In the genomic region with DNA sequence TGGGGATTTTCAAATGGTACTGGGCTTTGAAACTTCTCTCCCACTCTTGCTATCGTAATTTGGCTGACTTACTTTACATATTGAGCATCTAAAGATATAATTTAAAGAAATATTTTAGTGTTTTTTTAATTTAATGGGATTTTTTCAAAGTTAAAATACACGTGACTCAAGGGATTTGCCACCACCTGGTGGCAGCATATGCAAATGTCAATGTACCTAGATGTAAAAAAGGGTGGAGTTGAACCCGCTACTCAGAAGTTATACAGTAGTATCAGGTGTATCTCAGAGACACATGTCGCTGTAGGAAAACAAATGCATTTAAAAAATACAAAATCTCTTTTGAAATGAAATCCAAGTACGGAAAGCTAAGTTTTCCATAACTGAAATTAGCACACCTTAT, we compare ENCODE assay signal across 19 mouse cellular contexts.
DNase-seq lines count a peak whose midpoint lies in the region; ATAC-seq and TF ChIP-seq lines count a peak whose summit lies in the region.
"Had no signal": no experiment of that assay in that cellular context is flagged by ENCODE, and none has a peak within 500 bp of the region (broad histone marks: within the 10 kb centered on the region; RNA-seq: fewer than 3 reads in every experiment).

No protein-coding gene starts in this region.

- H3K4me2 ChIP-seq in heart, postnatal 0 days (ENCODE audit: low read depth, low read length) = no peak overlapping the region
- H3K4me2 ChIP-seq in heart, embryonic 12.5 days = no peak overlapping the region
- H3K4me2 ChIP-seq in liver, postnatal 0 days (ENCODE audit: low read depth, low read length) = no peak overlapping the region
- H3K4me2 ChIP-seq: forebrain, embryonic 12.5 days; limb, embryonic 13.5 days; lung, embryonic 15.5 days; midbrain, embryonic 11.5 days had no signal

- H3K4me1 ChIP-seq in heart, postnatal 0 days (ENCODE audit: control insufficient read depth, insufficient read depth) = no peaks in the 10 kb centered on the region
- peaks cover 14% of the 10 kb centered on the region; the same call in 1 of the 2 replicates for H3K4me1 ChIP-seq in heart, embryonic 12.5 days (replicated peaks)
- no peaks in the 10 kb centered on the region for H3K4me1 ChIP-seq in liver, postnatal 0 days (ENCODE audit: insufficient read depth)

- DNase-seq in heart, postnatal 0 days (ENCODE audit: low spot score) = no peak
- DNase-seq in liver, postnatal 0 days = no peak
- no peak for DNase-seq in liver
- DNase-seq: adrenal gland, adult 2 months; B cell, adult 2 months; cerebellum, adult 11-12 months; cerebellum, postnatal 25 days; heart, postnatal 4 days; kidney, adult 9 months; thymus, postnatal 36 days had no signal

- no peaks in the 10 kb centered on the region for H3K36me3 ChIP-seq in heart, postnatal 0 days (replicated peaks; ENCODE audit: control insufficient read depth, insufficient read depth, low read length)
- no peaks in the 10 kb centered on the region for H3K36me3 ChIP-seq in heart, embryonic 12.5 days
- no peaks in the 10 kb centered on the region for H3K36me3 ChIP-seq in liver, postnatal 0 days (replicated peaks; ENCODE audit: insufficient read depth, low read length)
- no peaks in the 10 kb centered on the region for H3K36me3 ChIP-seq in C2C12 (ENCODE audit: control insufficient read depth, insufficient read depth)
- H3K36me3 ChIP-seq: forebrain, embryonic 12.5 days; heart, embryonic 13.5 days; limb, embryonic 13.5 days; lung, embryonic 15.5 days had no signal

- no peaks in the 10 kb centered on the region for H3K9me3 ChIP-seq in heart, postnatal 0 days (replicated peaks; ENCODE audit: control insufficient read depth, low read length)
- no peaks in the 10 kb centered on the region for H3K9me3 ChIP-seq in heart, embryonic 12.5 days (replicated peaks)
- H3K9me3 ChIP-seq in liver, postnatal 0 days (ENCODE audit: low read length) = no peaks in the 10 kb centered on the region
- H3K9me3 ChIP-seq: forebrain, embryonic 12.5 days; heart, embryonic 13.5 days; limb, embryonic 13.5 days; lung, embryonic 15.5 days had no signal

- 0 out of 2 replicates have a peak overlapping the region, but pooled peaks have one; percentile 25 for H3K27ac ChIP-seq in heart, postnatal 0 days (ENCODE audit: low read depth)
- H3K27ac ChIP-seq in heart, embryonic 12.5 days (ENCODE audit: poor library complexity, severe bottlenecking) = no peak overlapping the region
- no peak overlapping the region for H3K27ac ChIP-seq in liver, postnatal 0 days (ENCODE audit: low read depth)
- H3K27ac ChIP-seq: forebrain, embryonic 12.5 days had no signal

- H3K79me3 ChIP-seq in C2C12 (ENCODE audit: low read depth) = no peaks in the 10 kb centered on the region

- no peak for TF ChIP-seq EP300 in heart, postnatal 0 days (IDR thresholded peaks at IDR 0.05; ENCODE audit: low read depth)
- TF ChIP-seq EP300 in liver, postnatal 0 days (IDR thresholded peaks at IDR 0.05; ENCODE audit: low read depth) = no peak

- TF ChIP-seq CTCF in heart, postnatal 0 days (IDR thresholded peaks at IDR 0.05; ENCODE audit: low read depth) = peak; percentile 32
- TF ChIP-seq CTCF in liver, postnatal 0 days (IDR thresholded peaks at IDR 0.05; ENCODE audit: low read depth) = peak; percentile 27; the same call in 1 of the 2 replicates
- TF ChIP-seq CTCF in C2C12 (IDR thresholded peaks at IDR 0.05; ENCODE audit: control insufficient read depth, insufficient read depth, insufficient read length) = no peak

- no peak overlapping the region for H3ac ChIP-seq in C2C12 (ENCODE audit: control insufficient read depth, insufficient read length, low read depth)

- H3K4me3 ChIP-seq in heart, postnatal 0 days (ENCODE audit: low read depth, low read length) = no peak overlapping the region
- H3K4me3 ChIP-seq in heart, embryonic 12.5 days = no peak overlapping the region
- H3K4me3 ChIP-seq in liver, postnatal 0 days (ENCODE audit: low read depth, low read length) = no peak overlapping the region
- H3K4me3 ChIP-seq in C2C12 (ENCODE audit: insufficient read depth, poor library complexity, severe bottlenecking) = no peak overlapping the region
- H3K4me3 ChIP-seq: forebrain, embryonic 12.5 days; heart, embryonic 13.5 days; limb, embryonic 13.5 days; lung, embryonic 15.5 days had no signal

- 70% methylated on average over 5 of the region's 5 CpGs for WGBS in heart, postnatal 0 days
- WGBS in heart, embryonic 12.5 days = 71% methylated on average over 5 of the region's 5 CpGs
- 67% methylated on average over 5 of the region's 5 CpGs for WGBS in liver, postnatal 0 days (ENCODE audit: insufficient replicate concordance)

- H3K79me2 ChIP-seq in C2C12 (ENCODE audit: control insufficient read depth, insufficient read depth) = no peaks in the 10 kb centered on the region

- H3K9ac ChIP-seq in heart, postnatal 0 days (replicated peaks; ENCODE audit: low read depth, low read length) = no peak overlapping the region
- no peak overlapping the region for H3K9ac ChIP-seq in heart, embryonic 12.5 days
- no peak overlapping the region for H3K9ac ChIP-seq in liver, postnatal 0 days (replicated peaks)
- H3K9ac ChIP-seq: forebrain, embryonic 12.5 days; lung, embryonic 15.5 days had no signal

- no peaks in the 10 kb centered on the region for H3K27me3 ChIP-seq in heart, postnatal 0 days (ENCODE audit: control insufficient read depth, insufficient read depth, low read length)
- H3K27me3 ChIP-seq in heart, embryonic 12.5 days (replicated peaks) = no peaks in the 10 kb centered on the region
- no peaks in the 10 kb centered on the region for H3K27me3 ChIP-seq in liver, postnatal 0 days (ENCODE audit: insufficient read depth, low read length)
- no peaks in the 10 kb centered on the region for H3K27me3 ChIP-seq in C2C12 (ENCODE audit: control insufficient read depth, insufficient read depth, insufficient read length)
- H3K27me3 ChIP-seq: heart, embryonic 13.5 days; limb, embryonic 13.5 days; lung, embryonic 15.5 days had no signal

- ATAC-seq in heart, postnatal 0 days (ENCODE audit: insufficient read depth, low read depth) = no peak
- ATAC-seq in heart, embryonic 12.5 days (ENCODE audit: insufficient number of reproducible peaks, low FRiP score) = no peak
- ATAC-seq in liver, postnatal 0 days = no peak
- ATAC-seq in megakaryocyte progenitor cell, adult 5-6 weeks (replicated peaks; ENCODE audit: poor library complexity) = peak; percentile 48; the same call in 1 of the 2 replicates
- ATAC-seq in cerebellum, adult (ENCODE audit: insufficient number of reproducible peaks, low FRiP score, low TSS enrichment) = no peak

TF ChIP-seq in C2C12, 6 proteins besides CTCF, POLR2A, EP300 and RAD21:
- TF ChIP-seq USF1 (IDR thresholded peaks at IDR 0.05; ENCODE audit: low read depth) (peak; percentile 4), MYOD1 (IDR thresholded peaks at IDR 0.05; ENCODE audit: control insufficient read depth, insufficient read length, low read depth) (no peak), CEBPB (IDR thresholded peaks at IDR 0.05; ENCODE audit: low read depth) (no peak), MYOG (IDR thresholded peaks at IDR 0.05; ENCODE audit: control insufficient read depth, extremely low read depth, insufficient read length) (no peak)
